Mouse (Mus musculus) urinary bladder, postnatal 10 days (tissue): ENCODE data around the gene Rd3.

Experiments used
- DNase-seq: peaks from one replicate; pipeline ENCODE4 v3.0.0; 2022; ENCODE audit warnings: low spot score

Gene Rd3

DNA sequence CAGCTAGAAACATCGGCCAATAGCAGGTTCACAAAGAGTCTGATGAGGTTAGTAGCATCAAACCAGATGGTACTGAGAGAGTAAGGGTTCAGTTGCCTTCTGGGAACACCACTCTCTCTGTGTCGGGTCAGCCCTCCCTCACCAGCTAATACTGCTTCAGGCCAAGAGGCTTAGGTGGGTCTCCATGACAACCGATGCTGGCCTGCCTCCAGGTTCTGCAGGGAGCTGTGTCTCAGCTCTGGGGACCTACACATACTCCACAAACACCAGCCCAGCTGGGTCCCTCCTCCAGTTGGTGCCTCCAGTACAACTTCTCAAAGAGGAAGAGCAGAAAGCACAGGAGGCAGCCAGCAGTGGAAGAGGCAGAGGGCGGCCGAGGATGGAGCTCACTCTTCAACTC, at the start of gene Rd3:
Rd3 (plus strand) TSS at position 184 of the 400 bp plus-strand sequence.
- no peak for DNase-seq

DNA sequence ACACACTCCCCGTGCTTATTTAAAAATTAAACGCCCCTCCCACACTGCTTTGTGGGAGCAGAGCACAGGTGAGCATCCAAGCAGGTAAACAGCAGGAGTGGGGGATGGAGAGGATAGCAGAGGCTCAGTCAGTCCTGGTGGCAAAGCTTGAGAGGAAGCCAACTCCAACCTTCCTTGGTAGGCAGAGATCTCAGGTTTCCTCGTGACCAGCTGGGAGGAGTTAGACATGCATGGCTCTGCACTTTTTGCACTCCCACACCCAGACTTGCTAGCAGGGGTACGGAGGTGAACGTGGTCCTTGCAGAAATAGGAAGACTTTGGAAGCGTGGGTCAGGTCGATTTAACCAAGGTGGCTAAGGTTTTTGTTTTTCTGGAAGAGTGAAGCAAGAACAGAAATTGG, 48.8 kb upstream of the Rd3 start:
- no peak for DNase-seq

DNA sequence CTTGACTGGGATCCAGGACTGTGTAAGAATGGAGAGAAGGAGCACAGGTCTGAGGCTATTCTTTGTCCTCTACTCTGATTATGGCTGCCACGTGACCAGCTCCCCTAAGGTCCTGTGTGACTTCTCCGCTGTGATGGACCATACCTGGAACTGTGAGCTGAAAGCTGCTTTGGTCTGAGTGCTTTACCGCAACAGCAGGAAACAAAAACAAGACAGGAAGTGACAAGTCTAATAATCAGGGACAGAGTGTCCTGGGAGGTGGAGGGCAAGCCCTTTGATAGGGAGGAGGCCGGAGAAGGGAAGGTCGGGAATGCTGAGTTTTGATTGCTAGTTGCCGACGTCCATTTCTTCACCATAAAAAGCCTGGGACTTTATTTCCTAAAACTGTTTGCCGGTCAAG, 48.1 kb upstream of the Rd3 start:
- no peak for DNase-seq

- no peak for DNase-seq
These were observed 47.2 kb upstream of the Rd3 start for GRCm38 (mm10) chr1:191929897-191930524.

DNA sequence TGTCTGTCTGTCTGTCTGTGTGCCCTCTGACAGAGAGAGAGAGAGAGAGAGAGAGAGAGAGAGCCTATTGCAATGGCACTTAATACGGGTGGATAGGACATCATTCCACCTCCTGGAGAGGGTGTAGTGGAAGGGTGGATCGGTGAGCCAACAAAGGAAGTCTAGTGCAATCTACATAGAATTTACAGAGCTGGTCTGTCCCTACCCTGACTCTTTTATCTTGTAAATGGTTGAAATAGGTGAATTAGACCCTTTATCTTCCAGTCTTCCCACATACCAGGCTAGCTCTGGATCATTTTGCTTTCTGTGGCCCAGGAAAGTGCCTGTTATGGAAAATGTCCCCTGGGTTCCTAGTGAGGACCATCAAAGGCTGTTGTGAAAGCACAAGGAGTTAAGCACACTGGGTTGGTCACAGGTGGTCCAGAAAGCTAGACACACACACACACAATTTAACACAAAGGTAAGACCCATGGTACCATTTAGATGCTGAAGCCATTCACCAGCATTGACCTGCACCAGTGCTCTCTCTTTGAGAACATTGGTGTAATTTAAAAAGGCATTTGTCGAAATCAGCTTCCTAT, 46.6 kb upstream of the Rd3 start:
- no peak for DNase-seq

- DNase-seq = no peak
These were observed 44.7 kb upstream of the Rd3 start for GRCm38 (mm10) chr1:191932286-191932985.

- DNase-seq = no peak
These were observed 44.1 kb upstream of the Rd3 start for GRCm38 (mm10) chr1:191932986-191933632.

DNA sequence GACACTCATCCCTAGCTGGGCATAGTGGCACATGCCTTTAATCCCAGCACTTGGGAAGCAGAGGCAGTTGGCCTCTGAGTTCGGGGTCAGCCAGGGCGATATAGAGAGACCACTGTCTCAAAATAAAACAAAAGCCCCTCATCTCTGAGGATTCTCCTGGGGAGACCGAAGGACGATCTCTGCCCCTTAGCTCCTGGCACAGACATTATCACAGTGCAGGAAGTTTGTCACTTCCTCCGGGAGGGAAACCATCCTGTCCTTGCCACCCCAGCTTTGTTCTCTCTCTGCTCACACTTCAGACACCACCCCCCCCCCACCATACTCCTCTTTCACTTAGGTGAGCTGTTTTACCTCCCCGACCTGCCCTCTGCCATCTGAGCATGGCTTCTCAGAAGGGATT, 33.5 kb upstream of the Rd3 start:
- DNase-seq = no peak

GRCm38 (mm10) chr1:191945341-191945740, 31.8 kb upstream of the Rd3 start:
- DNase-seq = no peak

- no peak for DNase-seq
These were observed 31.4 kb upstream of the Rd3 start for GRCm38 (mm10) chr1:191945756-191946155.

GRCm38 (mm10) chr1:191946261-191946660, 30.9 kb upstream of the Rd3 start:
- DNase-seq = no peak

DNA sequence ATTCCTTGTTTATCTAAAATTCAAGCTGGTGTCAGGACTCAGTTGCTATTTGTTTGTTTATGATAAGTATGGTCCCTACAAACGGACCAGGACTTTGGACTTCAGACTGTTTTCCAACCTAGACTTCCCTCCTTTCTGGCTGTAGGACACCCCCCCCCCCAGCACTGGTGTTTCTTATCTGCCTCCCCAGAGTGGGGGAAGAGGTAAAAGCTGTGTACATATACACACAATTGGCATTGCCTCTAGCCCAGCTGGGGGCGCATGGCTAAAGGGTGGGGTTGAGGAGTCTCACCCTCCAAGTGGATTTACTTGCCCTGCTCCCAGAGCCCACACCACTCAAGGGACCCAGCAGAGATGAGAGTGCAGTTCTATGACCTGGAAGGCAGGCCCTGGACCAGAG, 30.3 kb upstream of the Rd3 start:
- no peak for DNase-seq

- no peak for DNase-seq
These were observed 29.4 kb upstream of the Rd3 start for GRCm38 (mm10) chr1:191947796-191948195.

DNA sequence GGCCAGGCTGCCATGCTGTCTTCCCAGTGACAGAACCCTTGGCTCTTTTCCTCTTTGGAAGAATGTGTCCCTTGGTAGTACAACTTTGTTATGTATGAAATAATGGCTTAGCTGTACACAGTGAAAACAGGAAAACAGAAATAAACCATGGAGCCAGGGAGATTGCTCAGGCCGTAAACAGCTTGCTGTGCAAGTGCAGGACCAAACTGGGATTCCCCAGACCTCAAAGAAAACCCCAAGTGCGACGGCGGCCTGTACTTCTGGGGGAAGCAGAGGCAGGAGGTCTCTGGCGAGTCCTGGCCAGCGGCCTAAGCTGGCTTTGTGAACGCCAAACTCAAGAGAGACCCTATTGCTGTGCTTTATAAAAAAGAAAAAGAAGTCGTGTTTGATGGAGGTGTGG, 28.6 kb upstream of the Rd3 start:
- DNase-seq = no peak

DNA sequence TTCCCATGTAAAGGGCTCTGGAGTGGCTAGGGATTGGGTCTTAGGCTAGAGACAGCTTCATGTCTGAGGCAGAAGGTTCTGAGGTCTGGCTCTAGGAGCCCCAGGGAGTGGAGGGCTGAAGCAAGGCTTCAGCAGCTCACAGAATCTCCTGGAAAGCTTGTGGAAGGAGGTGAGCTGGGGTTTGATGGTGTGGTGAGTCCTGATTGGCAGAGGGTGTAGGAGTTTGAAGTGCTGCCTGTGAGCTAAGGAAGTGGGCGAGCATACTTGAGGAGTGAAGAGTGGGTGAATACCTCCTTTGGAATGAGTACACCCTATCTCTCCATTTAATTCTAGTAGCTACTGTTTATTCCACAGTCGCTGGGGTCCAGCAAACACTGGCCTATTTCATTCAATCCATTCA, 26.6 kb upstream of the Rd3 start:
- no peak for DNase-seq

DNA sequence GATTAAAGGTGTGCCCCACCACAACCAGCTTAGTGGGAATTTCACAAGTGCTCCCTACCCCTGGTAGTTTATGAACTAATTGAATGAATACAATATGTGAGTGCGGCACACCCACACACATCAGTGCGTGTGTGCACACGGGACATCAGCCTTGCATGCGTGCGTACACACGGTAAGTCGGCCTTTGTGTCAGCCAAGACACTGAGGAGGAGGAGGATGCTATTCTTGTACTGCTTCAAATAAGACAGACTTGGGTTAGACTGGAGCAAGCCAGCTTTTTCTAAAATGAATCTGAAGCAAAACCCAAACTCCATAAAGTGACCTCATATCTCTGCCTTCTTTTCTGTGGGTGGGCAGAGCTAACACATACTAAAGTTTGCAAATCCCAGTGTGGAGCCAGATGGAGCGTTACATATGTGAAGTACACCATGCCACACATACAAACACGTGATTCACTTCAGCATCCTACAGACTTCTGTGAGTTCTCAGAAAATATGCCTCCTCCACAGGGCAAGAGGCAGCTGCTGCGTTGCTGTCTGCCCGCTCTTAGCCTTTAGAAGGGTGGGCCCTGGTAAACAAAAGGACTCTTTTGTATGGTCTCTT, 24.3 kb upstream of the Rd3 start:
- no peak for DNase-seq

DNA sequence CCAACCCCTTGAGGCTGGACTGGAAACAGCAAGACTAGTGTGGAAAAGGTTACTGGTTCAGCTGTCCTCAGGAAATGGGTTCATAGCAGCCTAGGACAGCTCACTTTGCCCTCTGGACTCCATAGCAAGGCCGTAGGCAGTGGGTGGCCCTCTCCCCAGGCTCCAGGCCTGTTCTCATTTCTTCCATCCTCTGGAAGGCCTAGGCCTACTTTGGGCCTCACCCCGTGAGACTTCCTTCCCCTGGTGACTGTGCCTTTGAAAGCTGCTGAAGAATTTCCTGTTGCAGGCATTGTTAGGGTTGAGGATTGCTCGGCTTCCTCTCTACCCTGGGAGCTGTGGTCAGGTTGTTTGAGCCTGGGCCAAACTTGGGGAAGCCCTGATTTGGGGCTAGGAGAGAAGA, 22.1 kb upstream of the Rd3 start:
- DNase-seq = no peak

- DNase-seq = no peak
These were observed 20.9 kb upstream of the Rd3 start for GRCm38 (mm10) chr1:191956261-191956660.

DNA sequence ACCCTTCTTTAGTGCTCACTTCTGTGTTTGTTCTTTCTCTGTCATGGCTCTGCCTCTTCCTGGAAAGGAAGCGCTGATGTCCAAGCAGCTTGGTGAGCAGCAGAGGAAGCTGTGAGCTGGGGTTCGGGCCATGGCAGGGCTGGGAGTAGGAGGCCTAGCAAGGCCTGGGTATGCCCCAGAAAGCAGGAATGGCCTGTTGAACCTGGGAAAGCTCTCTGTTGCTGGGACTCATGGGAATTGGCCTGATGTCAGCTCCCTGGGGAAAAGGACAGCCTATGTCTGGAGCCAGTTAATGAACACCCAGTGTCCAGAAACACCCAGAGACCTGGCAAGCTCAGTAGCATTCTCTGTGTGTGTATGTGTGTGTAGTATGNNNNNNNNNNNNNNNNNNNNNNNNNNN, 20.3 kb upstream of the Rd3 start:
- DNase-seq = no peak

GRCm38 (mm10) chr1:191957321-191957720, 19.8 kb upstream of the Rd3 start:
- no peak for DNase-seq

DNA sequence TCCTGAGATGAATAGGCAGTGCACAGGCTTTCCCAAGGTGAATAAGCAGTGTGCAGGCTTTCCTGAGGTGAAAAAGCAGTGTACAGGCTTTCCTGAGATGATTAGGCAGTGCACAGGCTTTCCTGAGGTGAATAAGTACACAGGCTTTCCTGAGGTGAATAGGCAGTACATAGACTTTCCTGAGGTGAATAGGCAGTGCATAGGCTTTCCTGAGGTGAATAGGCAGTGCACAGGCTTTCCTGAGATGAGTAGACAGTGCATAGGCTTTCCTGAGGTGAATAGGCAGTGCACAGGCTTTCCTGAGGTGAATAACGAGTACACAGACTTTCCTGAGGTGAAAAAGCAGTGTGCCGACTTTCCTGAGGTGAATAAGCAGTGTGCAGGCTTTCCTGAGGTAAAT, 16.2 kb upstream of the Rd3 start:
- DNase-seq = no peak

- no peak for DNase-seq
These were observed 13.8 kb upstream of the Rd3 start for GRCm38 (mm10) chr1:191963413-191963812.
